Mouse (Mus musculus) gastrocnemius, adult 18-20 months (tissue): ENCODE measurements around the gene Rrp8. TPM values are rescaled to one million over a fixed set of nuclear protein-coding genes. Genes with fewer than 3 reads are reported as not detected.

Experiments
- DNase-seq: peaks from one replicate; pipeline ENCODE4 v3.0.0; 2021; ENCODE audit warnings: low spot score
- total RNA-seq, 2 experiments: library from RNA; stranded (reverse); gene quantifications; 2 replicates each; pipeline ENCODE4 v1.2.3; 2021

Gene Rrp8
- total RNA-seq, 2 experiments from 2014 or later, result 10.0 to 10.5 TPM

DNA sequence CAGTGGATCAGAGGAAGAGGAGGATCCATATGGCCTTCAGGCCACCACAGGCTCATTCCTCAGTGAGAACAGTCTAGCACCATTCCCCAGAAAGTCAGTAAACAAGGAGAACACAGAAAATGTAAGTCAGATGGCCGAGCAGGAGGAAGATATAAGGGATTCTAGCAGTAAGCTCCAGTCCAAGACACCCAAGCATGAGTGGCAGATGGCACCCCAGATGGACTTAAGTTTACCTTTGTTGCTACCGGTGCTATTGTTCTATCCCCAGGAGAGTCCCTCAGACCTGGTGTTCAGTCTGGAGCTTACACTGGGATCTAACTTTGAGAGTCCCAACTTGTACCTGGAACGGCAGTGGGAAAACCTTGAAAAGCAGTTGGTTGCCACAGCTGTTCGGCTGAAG is 33.4 kb downstream of the Rrp8 start:
- DNase-seq, result no peak

DNA sequence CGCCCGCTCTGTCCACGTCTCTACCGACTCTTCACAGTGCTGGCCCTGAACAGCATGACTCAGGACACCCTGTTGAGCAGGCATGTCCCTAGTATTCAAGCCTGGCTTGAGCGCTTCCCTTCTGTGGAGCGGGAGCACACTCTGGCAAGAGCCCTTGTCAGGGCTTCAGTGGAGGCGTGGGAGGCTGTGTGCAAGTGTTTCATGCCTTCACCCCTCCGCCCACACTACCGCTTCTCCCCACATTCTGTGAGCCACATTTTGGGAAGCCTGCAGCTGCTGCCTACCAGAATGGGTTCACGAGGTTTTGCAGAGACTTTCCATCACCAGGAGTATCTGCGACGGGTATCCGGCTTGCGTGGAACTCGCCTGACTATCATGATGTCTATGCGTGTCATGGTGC is 34.0 kb downstream of the Rrp8 start:
- no peak for DNase-seq

DNA sequence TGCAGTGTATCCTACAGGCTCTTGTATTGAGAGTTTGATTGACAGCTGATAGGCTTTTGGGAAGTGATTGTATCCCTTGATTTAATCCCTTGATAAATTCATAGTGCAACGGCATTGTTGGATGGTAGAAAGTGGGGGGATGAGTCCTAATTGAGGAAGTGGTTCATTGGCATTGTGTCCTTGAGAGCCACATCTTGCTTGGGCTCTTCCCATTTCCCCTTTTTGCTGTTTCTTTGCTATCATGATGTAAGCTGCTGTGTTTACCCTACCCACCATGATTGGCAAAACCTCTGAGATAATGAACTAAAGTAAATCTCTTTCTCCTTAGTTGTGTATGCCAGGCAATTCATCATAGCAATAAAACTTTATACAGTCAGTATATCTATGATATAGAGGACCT is 46.3 kb downstream of the Rrp8 start:
- DNase-seq, result no peak

DNA sequence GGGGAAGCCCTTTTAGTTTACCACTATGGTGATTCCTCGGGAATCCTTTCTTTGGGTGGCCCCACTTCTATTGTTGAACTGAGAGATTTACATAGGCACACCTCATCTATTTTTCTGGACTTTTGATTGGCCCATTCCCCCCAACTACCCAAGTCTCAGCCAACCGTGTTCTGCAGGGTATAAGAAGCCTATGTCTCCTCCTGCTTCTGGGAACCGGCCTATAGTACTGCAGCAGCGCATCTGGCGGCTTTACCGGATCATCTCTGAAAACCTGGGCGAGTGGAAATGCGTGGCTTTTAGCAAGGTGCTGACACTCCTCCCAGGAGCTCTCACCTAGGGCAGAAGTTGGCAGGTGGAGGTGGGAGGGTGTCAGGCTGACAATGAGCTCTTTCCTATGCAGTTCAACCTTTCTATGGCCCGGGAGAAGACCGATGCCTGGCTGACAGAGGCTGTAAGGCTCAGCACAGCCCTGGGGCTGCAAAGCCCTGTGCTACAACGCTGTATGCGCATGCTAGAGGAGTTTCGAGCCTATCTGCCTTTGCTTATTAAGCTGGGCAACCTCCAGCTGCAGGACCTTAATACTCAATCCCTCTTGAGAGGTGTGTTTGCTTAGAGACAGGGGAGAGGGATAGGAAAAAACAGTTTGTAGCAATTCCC is 51.5 kb downstream of the Rrp8 start:
- DNase-seq, result no peak

Other genes starting within 250 kb of the Rrp8 start
- gene Smpd1, start 183.0 kb downstream of the Rrp8 start, total RNA-seq, result 10 to 100 TPM; 49.7 to 53.4 TPM
- gene Apbb1, start 155.7 kb downstream of the Rrp8 start, total RNA-seq, result 1 to 10 TPM; 7.4 to 7.5 TPM
- 1 to 10 TPM in 1 of 2 experiments, not detected in 1; 1.6 TPM for gene Hpx, start 137.2 kb downstream of the Rrp8 start, total RNA-seq
- gene Trim3, start 103.8 kb downstream of the Rrp8 start, total RNA-seq, result 10 to 100 TPM; 12.6 to 13.8 TPM
- 10 to 100 TPM; 58.3 to 59.7 TPM for gene Timm10b, start 97.3 kb downstream of the Rrp8 start, total RNA-seq
- 1 to 10 TPM; 5.3 to 7.4 TPM for gene Arfip2, start 97.0 kb downstream of the Rrp8 start, total RNA-seq
- under 1 TPM; 0.57 to 0.98 TPM for gene Gm45799, start 96.8 kb downstream of the Rrp8 start, total RNA-seq
- gene Dnhd1, start 86.6 kb downstream of the Rrp8 start, total RNA-seq, result under 1 TPM; 0.14 to 0.33 TPM
- 10 to 100 TPM; 38.4 to 44.4 TPM for gene Ilk, start 793 bp downstream of the Rrp8 start, total RNA-seq
- gene Taf10, start 7.0 kb upstream of the Rrp8 start, total RNA-seq, result 10 to 100 TPM; 89.8 to 98.3 TPM
- 10 to 100 TPM; 41.7 to 52.2 TPM for gene Tpp1, start 14.8 kb upstream of the Rrp8 start, total RNA-seq
- 1 to 10 TPM; 2.1 to 3.7 TPM for gene Dchs1, start 50.3 kb upstream of the Rrp8 start, total RNA-seq
- 100 to 1,000 TPM; 103 to 104 TPM for gene Mrpl17, start 73.7 kb upstream of the Rrp8 start, total RNA-seq
- gene Gm4070, start 216.6 kb upstream of the Rrp8 start, total RNA-seq, result 10 to 100 TPM in 1 of 2 experiments, 1 to 10 TPM in 1; 2.8 to 14.5 TPM